Mouse (Mus musculus) embryo, embryonic 10 days (tissue): ENCODE results near the gene Mycl.
A peak's percentile ranks its signal among the peaks of the same experiment; 100 is the strongest.
"Not testable (repeated sequence)": the region's sequence is repeated elsewhere in the genome, so short reads cannot be mapped to it uniquely, and the experiment has no call there.

Experiments used
- DNase-seq: peaks from one replicate; pipeline ENCODE4 v3.0.0-alpha.2; 2015; ENCODE audit warnings: low spot score

Mycl gene

GRCm38 (mm10) chr4:122981238-122981637 is 14.2 kb upstream of the Mycl start:
- DNase-seq: no peak

GRCm38 (mm10) chr4:122981930-122982329 is 13.5 kb upstream of the Mycl start:
- no peak for DNase-seq

- DNase-seq: no peak
These were observed 12.9 kb upstream of the Mycl start for GRCm38 (mm10) chr4:122982537-122982936.

- DNase-seq: no peak
These were observed 11.8 kb upstream of the Mycl start for GRCm38 (mm10) chr4:122983486-122984261.

GRCm38 (mm10) chr4:122985110-122985509 is 10.3 kb upstream of the Mycl start:
- peak; percentile 81 for DNase-seq

GRCm38 (mm10) chr4:122987421-122987820 is 8.0 kb upstream of the Mycl start:
- DNase-seq: no peak

- not testable (repeated sequence) for DNase-seq
These were observed 7.4 kb upstream of the Mycl start for GRCm38 (mm10) chr4:122988004-122988403.

GRCm38 (mm10) chr4:122991177-122991576 is 4.3 kb upstream of the Mycl start:
- no peak for DNase-seq

GRCm38 (mm10) chr4:122992276-122992675 is 3.2 kb upstream of the Mycl start:
- no peak for DNase-seq

- peak; percentile 63 for DNase-seq
These were observed 767 bp downstream of the Mycl start for GRCm38 (mm10) chr4:122996221-122996617.

GRCm38 (mm10) chr4:122996618-122997381 is 1.3 kb downstream of the Mycl start:
- DNase-seq: peak; percentile 81

- peak; percentile 90 for DNase-seq
These were observed 3.2 kb downstream of the Mycl start for GRCm38 (mm10) chr4:122998537-122999262.

- DNase-seq: peak; percentile 69
These were observed 3.8 kb downstream of the Mycl start for GRCm38 (mm10) chr4:122999263-122999691.

- DNase-seq: no peak
These were observed 4.7 kb downstream of the Mycl start for GRCm38 (mm10) chr4:123000130-123000529.

- DNase-seq: no peak
These were observed 5.3 kb downstream of the Mycl start for GRCm38 (mm10) chr4:123000617-123001342.

GRCm38 (mm10) chr4:123005054-123005966 is 9.9 kb downstream of the Mycl start:
- DNase-seq: peak; percentile 61

GRCm38 (mm10) chr4:123012501-123012900 is 17.0 kb downstream of the Mycl start:
- DNase-seq: not testable (repeated sequence)

GRCm38 (mm10) chr4:123013346-123013945 is 18.0 kb downstream of the Mycl start:
- no peak for DNase-seq

GRCm38 (mm10) chr4:123013949-123014406 is 18.5 kb downstream of the Mycl start:
- peak; percentile 82 for DNase-seq
